Mouse (Mus musculus) bone marrow, adult 2 months (tissue): ENCODE measurements at regions not wholly inside any gene's neighbourhood (a gene's known extent, or its start where the extent isn't known, plus 50 kb on each side); places are given as distances from the start of the nearest gene placed in this dataset.

Source experiments
- CTCF ChIP-seq: fragments of 200-500 bp; IDR thresholded peaks from 2 replicates; pipeline ENCODE4 v1.5.1; 2011; ENCODE audit warnings: low read length, control low read depth; ENCODE audit not compliant: control insufficient read depth, insufficient read depth
- POLR2A ChIP-seq: fragments of 200-500 bp; IDR thresholded peaks from 2 replicates; pipeline ENCODE4 v1.6.1; 2011; ENCODE audit warnings: low read depth, mild to moderate bottlenecking, control low read depth, low read length, borderline replicate concordance; ENCODE audit not compliant: control insufficient read depth

GRCm38 (mm10) chr1:88909314-88909713 is 160.9 kb upstream of the Sh3bp4 start:
- no peak for TF ChIP-seq CTCF
- TF ChIP-seq POLR2A = no peak
